Mouse (Mus musculus) cerebellum, adult 2 months (tissue): ENCODE measurements around the gene Tfcp2l1.

Experiments
- CTCF ChIP-seq: fragments of 200-500 bp; IDR thresholded peaks from 2 replicates; pipeline ENCODE4 v1.5.1; 2011; ENCODE audit warnings: low read depth, mild to moderate bottlenecking, control low read depth, low read length, moderate library complexity, borderline replicate concordance; ENCODE audit not compliant: insufficient read depth
- POLR2A ChIP-seq: fragments of 200-500 bp; IDR thresholded peaks from 2 replicates; pipeline ENCODE4 v1.6.1; 2011; ENCODE audit warnings: low read length, control low read depth, borderline replicate concordance; ENCODE audit not compliant: insufficient read depth

- TF ChIP-seq POLR2A (no peak), CTCF (no peak)
Measured at GRCm38 (mm10) chr1:118716225-118716624, 88.5 kb downstream of the Tfcp2l1 start.
